Mouse (Mus musculus): ENCODE measurements at regions not wholly inside any gene's neighbourhood (a gene's known extent, or its start where the extent isn't known, plus 50 kb on each side); places are given as distances from the start of the nearest gene placed in this dataset.

GRCm38 (mm10) chr16:95815966-95816365 lies 114.1 kb downstream of the Ets2 start:
- no peak for DNase-seq (ENCODE audit: low spot score in 2 of 2)

GRCm38 (mm10) chr16:95815206-95815731 lies 113.4 kb downstream of the Ets2 start:
- DNase-seq (ENCODE audit: low spot score in 2 of 2): no peak

GRCm38 (mm10) chr16:95814513-95815118 lies 112.7 kb downstream of the Ets2 start:
- peak in 1 of 2 experiments; percentile 41 for DNase-seq (ENCODE audit: low spot score in 2 of 2)

- DNase-seq (ENCODE audit: low spot score in 2 of 2): no peak
Measured at GRCm38 (mm10) chr16:95811092-95811491, 109.2 kb downstream of the Ets2 start.

- no peak for DNase-seq (ENCODE audit: low spot score in 2 of 2)
Measured at GRCm38 (mm10) chr16:95809127-95809876, 107.4 kb downstream of the Ets2 start.

GRCm38 (mm10) chr16:95806510-95806909 lies 104.6 kb downstream of the Ets2 start:
- no peak for DNase-seq (ENCODE audit: low spot score in 2 of 2)

- DNase-seq (ENCODE audit: low spot score in 2 of 2): no peak
Measured at GRCm38 (mm10) chr16:95804199-95804598, 102.3 kb downstream of the Ets2 start.

- no peak for DNase-seq (ENCODE audit: low spot score in 2 of 2)
Measured at GRCm38 (mm10) chr16:95802641-95803040, 100.8 kb downstream of the Ets2 start.

- no peak for DNase-seq (ENCODE audit: low spot score in 2 of 2)
Measured at GRCm38 (mm10) chr16:95802207-95802606, 100.3 kb downstream of the Ets2 start.

- DNase-seq (ENCODE audit: low spot score in 2 of 2): no peak
Measured at GRCm38 (mm10) chr16:95800911-95801442, 99.1 kb downstream of the Ets2 start.

- DNase-seq (ENCODE audit: low spot score in 2 of 2): no peak
Measured at GRCm38 (mm10) chr16:95798582-95798981, 96.7 kb downstream of the Ets2 start.

GRCm38 (mm10) chr16:95798099-95798498 lies 96.2 kb downstream of the Ets2 start:
- no peak for DNase-seq (ENCODE audit: low spot score in 2 of 2)

GRCm38 (mm10) chr16:95797141-95797540 lies 95.3 kb downstream of the Ets2 start:
- no peak for DNase-seq (ENCODE audit: low spot score in 2 of 2)

GRCm38 (mm10) chr16:95794876-95795275 lies 93.0 kb downstream of the Ets2 start:
- no peak for DNase-seq (ENCODE audit: low spot score in 2 of 2)

GRCm38 (mm10) chr16:95794281-95794727 lies 92.4 kb downstream of the Ets2 start:
- DNase-seq (ENCODE audit: low spot score in 2 of 2): no peak

- DNase-seq (ENCODE audit: low spot score in 2 of 2): no peak
Measured at GRCm38 (mm10) chr16:95790691-95791090, 88.8 kb downstream of the Ets2 start.

GRCm38 (mm10) chr16:95789548-95789947 lies 87.7 kb downstream of the Ets2 start:
- no peak for DNase-seq (ENCODE audit: low spot score in 2 of 2)

- DNase-seq (ENCODE audit: low spot score in 2 of 2): no peak
Measured at GRCm38 (mm10) chr16:95781681-95782080, 79.8 kb downstream of the Ets2 start.

GRCm38 (mm10) chr16:95780431-95780830 lies 78.6 kb downstream of the Ets2 start:
- no peak for DNase-seq (ENCODE audit: low spot score in 2 of 2)

- no peak for DNase-seq (ENCODE audit: low spot score in 2 of 2)
Measured at GRCm38 (mm10) chr16:95778845-95779722, 77.2 kb downstream of the Ets2 start.

- DNase-seq (ENCODE audit: low spot score in 2 of 2): no peak
Measured at GRCm38 (mm10) chr16:95778173-95778572, 76.3 kb downstream of the Ets2 start.

Data from layer of hippocampus, postnatal 10 days (tissue).